Mouse (Mus musculus) thymus, postnatal 0 days (tissue): ENCODE results near the gene 6430550D23Rik. TPM values are rescaled to one million over a fixed set of nuclear protein-coding genes. Genes with fewer than 3 reads are reported as not detected.
"Not testable (repeated sequence)": the region's sequence is repeated elsewhere in the genome, so short reads cannot be mapped to it uniquely, and the experiment has no call there.

Experiments used
- DNase-seq: peaks from one replicate; pipeline ENCODE4 v3.0.0-alpha.2; 2015; ENCODE audit warnings: low spot score
- polyA plus RNA-seq: library from polyadenylated mRNA; unstranded; fragments of >200 nt; fragmentation: Nextera tagmentation; extraction: Ambion mirVana; gene quantifications from 2 replicates; pipeline ENCODE4 v1.2.1, GENCODE M21; 2015

Gene 6430550D23Rik
- polyA plus RNA-seq, 1 experiment from 2014 or later: 2.1 TPM

DNA sequence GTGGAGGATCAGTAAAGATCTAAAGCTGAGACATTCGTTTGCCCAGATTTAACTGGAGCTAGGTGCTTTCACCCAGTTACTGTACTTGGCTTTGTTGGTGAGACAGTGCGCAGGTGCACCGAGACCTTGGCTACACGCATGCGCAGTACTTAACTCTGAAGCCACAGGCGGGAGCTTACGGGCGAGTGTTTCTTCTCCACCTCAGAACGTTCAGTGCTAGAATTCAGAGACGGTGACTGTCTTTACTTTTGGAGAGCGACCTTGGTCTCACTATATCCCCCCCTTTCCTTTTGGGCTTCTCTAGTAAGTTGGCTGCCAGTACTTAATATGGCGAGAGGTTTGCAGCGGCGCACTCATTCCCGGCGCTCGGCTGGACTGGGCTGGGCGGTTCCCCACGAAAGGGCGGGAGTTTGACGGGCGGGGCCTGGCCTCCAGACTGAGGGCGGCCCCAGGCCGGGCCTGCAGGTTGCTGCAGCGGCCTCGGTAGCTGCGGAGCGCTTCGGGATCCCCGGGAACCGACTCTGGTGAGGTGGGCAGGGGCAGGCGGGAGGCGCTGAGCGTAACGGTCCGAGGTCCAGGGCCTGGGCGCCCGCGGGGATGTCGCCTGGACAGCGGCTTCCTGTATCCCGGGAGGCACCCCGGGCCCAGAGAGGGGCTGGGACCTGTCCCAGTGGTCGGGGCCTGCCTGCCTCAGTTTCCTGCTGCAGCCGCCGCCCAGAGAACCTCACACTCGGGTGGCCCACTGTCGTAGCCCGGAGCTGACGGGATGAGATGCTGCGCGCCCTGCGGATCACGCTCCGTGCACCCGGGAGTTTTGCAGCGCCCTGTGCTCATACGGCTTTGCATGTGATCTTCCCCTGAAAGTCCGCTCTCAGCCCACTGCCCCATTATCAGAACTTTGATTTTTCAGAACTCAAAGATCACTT lies 51.4 kb downstream of the 6430550D23Rik start, which contains the start of gene Cep250:
Cep250 (plus strand) TSS at position 325 of the 926 bp plus-strand sequence.
- DNase-seq: peak; percentile 93

DNA sequence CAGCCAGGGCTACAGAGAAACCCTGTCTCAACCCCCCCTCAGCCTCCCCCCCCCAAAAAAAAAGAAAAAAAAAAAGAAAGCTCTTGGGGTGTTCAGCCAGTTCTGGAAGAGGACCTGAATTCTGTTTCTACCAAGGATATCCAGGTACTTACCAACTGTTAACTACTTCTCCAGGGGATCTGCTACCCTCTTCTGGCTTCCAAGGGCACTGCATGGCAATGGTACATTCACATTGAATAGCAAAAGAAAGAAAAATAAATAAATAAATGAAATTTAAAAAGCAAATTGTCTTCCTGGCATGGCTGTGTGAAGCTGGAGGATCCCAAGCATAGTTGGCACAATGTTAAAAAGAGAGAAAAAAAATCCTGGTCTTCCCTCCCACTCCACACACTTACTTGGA lies 55.8 kb downstream of the 6430550D23Rik start:
- DNase-seq: peak; percentile 55

DNA sequence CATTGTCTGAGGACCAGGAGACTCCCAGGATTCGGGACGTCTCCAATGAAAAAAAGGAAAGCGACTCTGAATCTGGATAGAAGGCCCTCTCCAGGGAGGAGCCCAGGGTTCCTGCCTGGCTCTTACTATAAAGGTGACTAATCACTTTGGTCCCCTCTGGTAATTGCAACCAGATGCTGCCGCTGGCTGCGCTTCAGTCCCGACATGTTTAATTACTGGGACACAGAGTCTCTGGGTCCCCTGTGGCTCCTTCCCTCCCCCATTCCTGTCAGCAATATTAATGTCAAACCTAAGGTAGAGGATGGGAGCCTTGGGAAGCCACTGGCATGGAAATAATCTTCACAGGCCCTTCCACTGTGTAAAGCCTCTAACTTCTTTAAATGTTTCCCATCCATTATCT lies 58.4 kb downstream of the 6430550D23Rik start:
- no peak for DNase-seq

DNA sequence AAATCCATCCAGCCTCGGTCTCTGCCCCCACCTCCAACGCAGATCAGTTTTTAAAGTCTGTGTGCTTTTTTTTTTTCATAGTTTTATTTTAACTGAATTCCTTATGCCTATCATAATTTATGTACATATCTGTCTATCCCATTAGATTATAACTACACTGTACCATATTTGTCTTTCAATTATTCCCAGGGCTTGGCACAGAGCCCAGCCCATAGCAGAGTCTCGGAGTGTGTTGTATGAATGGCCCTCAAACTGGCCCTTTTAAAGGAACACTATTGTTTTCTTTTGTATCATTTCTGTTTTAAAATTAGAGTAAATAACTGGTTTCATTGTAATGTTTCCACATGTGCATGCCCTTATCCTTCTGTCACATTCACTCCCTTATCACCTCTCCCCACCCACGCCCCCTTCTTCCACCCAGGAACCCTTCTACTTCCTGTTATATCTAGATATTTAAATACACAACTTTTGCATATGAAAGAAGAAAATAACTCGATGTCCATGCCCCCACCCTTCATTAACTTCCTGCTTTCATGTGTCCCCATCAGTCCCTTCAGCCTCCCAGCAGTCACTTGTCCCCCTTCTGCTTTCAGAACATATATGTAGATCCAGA lies 60.3 kb downstream of the 6430550D23Rik start:
- DNase-seq: no peak

DNA sequence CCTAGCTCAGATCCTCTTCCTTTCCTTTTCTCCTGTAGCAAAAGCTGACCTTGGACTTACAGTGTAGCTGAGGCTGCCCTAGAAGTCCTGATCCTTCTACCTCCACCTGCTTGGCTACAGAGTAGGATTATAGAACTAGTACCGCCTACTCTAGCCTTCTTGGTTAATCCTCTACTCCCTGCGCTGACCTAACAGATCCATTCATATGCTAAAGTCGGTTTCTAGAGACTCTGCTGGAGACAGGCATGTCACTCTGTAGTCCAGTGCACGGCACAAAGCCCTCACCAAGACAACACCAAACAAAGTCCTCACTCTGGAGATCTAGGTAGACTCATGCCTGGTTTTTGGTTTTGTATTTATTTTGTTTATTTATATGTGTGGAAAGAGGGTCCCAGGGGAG lies 61.3 kb downstream of the 6430550D23Rik start:
- no peak for DNase-seq

DNA sequence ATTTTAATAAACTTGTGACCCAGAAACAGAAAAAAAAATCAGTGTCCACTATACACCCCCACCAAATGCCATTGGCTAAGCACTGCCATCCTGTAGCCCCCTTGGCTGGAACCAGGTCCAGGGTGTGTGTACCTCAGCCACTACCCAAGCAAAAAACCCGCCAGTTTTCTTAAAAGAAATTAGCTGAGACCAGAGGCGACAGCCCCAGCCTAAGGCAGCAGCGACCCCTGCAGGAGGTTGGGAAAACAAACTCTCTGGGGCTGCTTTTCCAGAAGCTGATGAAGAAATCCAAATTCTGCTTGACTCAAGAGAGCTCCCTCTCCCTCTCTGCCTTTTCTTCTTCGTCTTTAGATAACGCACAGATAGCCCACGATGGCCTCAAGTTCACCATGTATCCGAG lies 61.7 kb downstream of the 6430550D23Rik start:
- peak; percentile 72 for DNase-seq

DNA sequence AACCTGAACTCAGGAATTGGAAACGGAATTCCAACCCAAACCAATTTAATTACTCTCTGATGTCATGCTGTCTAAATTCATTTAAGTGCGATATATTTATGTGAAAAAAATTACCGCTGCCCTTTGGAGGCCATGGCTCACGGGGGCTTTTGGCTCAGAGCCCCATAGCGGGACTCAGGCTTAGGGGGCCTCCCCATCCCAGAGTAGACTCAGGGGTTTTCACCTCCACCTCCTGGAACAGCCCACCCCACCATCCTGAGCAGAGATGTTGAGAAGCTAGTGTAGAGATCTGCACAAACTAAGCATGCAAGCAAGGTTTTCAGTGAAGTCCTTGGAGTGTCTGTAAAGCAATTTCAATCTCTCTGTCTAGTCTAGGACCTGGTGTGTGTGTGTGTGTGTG lies 62.2 kb downstream of the 6430550D23Rik start:
- no peak for DNase-seq

DNA sequence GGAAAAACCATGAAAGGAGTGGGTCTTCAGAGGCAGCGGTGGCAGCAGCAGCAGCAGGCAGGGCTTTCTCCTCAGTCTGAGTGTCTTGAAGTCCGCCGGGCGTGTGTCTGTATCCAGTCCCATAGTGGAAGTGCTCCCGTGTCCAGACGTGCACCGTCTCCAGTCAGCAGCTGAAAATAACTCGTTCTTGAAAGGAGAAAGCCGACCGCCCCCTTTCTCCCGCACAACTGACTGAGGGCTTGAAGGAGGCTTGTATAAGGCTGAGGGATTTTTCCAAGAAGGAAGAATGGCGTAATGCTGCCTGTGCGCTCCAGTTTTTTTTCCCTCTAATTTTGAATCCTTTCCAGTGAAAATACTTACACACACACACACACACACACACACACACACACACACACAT lies 62.7 kb downstream of the 6430550D23Rik start, which contains the start of gene Gdf5:
Gdf5 (minus strand) TSS at position 244 of the 400 bp plus-strand sequence.
- DNase-seq: no peak

DNA sequence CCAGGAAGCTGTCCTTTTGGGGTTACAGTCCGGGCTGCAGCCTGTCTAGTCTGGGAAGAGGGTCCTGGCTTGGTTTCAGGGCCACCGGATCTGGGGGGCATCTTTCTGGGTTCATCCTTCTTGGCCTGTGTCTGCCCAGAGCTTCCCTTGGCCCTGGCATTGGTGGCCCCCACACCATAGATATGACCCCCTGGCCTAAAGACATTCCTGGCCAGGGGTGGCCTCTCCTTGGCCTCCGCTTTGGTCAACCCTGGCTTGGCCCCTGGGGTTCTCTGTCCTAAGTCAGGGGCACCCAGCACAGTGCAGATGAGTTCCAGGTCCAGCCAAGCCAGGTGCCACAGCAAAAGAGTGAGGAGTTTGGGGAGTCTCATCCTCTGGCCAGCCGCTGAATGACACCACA lies 63.1 kb downstream of the 6430550D23Rik start:
- DNase-seq: no peak

DNA sequence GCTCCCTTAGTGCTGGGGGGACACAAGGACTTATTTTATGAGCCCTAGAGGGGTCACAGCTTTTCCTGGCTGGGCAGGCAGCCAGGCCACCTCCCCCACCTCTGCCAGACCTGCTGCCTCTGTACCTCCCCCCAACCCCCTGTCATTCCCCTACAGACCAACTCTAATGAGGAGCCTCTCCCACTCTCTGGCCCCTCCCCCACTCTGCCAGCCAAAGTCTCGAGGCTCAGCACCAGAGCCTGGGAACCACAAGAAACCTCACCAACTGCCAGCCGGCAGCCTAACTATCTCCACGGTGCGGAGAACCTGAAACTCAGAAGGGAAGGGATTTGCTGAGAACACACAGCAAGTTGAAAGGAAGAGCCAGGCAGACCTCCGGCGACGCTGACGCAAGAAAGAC lies 64.3 kb downstream of the 6430550D23Rik start:
- no peak for DNase-seq

DNA sequence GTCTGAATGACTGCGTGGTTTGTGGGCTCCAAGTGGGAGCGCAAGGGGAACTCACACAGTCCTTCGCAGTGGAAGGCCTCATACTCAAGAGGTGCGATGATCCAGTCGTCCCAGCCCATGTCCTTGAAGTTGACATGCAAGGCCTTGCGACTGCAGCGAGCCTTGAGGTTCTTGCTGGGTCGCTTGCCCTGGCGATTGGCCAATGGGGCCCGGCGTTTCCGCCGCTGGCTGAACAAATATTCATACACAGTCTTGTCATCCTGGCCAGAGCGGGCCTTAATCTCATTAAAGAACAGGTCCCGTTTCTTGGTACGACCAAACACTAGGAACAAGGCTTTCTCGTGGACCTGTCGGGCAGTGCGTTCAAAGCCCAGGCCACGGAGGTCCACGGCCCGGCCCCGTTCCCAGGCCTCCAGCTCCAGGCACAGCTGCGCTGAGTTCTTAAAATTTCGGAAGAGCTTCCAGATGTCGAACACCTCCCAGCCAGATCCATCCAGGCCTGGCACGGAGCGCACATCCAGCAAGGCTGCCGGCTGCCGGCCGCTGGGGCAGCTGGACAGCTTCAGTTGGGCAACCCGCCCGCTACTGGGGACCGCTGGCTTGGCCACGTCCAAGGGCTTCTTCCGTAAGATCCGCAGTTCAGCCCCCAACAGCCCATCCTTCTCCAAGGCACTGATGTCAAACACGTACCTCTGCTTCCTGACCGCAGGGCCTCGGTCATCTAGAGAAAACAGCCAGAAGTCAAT lies 65.9 kb downstream of the 6430550D23Rik start:
- no peak for DNase-seq

DNA sequence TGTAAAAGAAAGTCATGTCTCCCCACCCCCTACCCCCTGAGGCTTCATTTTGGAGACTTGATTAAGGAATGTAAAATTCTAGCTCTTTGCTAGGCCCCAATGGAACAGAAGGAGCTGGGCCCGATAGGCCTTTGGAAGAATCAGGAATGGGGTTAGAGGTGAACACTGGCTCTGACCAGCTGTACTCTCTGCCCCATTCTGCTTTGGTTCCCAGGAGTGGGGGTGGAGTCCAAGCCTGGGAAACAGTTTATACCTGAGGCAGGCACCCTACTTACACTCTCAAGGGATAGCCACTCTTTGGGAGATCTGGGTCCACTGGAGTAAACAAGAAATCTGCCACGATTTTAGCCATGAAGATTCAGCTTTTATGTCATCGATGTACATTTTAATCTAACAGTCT lies 67.1 kb downstream of the 6430550D23Rik start, which contains the start of gene Gm15557:
Gm15557 (plus strand) TSS at position 48 of the 400 bp plus-strand sequence.
- DNase-seq: no peak

DNA sequence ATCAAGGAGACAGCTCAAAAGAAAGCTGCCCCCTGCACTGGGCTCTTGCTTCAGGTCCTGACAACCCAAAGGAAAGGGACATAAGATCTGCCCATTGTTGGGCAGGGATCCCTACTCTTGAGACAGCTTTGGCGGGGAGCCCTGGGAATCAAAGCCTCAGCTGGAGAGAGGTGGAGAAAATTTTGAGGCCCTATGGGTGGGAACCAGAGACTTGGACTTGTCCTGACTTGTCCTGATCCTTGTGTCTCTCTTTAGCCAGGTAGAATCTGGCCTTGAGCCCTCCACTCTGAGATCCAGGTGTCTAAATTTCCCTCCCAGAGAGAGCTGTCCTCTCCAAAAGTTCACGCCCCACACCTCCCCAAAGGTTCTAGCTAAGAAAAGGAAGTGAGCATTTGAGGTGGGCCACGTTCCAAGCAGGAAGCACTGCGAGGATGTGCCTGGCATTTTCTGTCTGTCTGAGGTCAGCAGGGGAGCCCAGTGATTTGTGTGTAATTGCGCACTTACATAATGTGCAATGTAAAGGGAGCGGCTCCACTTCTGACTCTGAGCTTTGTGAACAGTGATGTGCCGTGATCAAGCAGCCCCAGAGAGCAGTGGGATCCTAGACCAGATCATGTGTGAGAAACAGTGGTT lies 67.8 kb downstream of the 6430550D23Rik start:
- no peak for DNase-seq

DNA sequence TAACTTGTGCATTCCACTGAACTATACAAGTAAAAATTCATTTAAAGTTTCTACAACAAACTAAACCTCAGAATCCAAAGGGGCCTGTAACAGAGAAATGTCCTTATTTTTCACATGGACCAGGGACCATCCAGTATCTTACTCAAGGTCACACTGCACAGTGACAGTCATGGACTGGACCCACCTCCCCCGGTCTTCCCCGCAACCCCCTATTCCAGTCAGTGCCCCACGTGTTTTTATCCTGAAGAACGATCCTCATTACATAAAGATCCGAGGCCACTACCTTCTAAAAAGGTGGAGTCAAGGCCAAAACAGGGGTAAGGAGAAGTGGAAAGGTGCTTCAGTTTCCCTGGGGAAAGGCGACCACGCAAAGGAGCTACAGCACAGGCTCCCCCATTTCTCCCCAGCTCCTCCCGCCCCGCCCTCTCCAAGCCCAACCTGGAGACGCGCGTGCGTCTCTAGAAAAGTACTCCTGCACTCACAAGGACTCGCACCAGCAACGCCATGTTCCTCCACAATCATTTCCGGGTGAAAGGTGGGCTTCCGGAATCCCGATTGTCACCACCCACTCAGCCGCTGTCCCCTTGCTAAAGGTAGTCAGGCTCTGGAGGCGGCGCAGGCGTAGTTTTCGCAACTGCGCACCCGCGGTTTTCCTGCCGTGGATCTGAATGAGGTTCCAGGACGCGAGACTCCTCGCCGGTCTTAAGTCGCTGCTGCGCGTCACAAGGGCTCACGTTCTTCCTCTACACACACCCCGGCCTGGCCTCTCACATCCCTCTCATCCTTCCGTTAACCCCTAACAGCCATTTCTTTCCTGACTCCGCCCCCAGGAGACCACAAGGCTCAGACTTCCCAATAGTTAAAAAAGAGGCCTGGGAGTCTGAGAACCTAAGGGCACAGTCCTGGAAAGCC lies 78.0 kb downstream of the 6430550D23Rik start, which contains the start of gene Uqcc1:
Uqcc1 (minus strand) TSS at position 780 of the 912 bp plus-strand sequence.
- DNase-seq: peak; percentile 93

DNA sequence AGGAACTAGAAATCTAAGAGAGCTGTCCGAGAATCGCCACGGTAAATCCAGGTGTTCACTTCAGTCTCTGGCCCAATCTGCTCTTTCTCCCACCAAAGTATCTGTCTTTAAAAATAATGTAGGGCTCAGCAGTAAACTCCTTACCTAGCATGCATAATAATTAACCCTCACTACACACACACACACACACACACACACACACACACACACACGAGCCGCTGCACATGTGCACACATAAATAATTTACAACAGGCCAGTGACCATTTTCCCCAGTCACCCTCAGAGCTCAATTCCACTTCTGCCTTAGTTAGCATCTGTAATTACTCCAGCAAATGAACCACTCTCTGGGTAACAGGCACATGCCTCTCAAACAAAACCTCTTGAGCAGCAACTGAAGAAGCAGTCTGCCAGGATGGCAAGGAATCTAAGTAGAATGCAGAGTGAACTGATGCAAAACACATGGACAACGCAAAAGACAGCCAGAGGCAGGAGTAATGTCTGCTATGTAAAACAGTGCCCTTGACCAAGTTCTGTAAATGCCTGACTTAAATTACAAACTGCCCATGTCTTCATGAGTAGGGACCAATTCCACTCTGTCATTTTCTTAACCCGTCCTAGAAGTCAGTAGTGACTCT lies 78.9 kb downstream of the 6430550D23Rik start:
- DNase-seq: no peak

DNA sequence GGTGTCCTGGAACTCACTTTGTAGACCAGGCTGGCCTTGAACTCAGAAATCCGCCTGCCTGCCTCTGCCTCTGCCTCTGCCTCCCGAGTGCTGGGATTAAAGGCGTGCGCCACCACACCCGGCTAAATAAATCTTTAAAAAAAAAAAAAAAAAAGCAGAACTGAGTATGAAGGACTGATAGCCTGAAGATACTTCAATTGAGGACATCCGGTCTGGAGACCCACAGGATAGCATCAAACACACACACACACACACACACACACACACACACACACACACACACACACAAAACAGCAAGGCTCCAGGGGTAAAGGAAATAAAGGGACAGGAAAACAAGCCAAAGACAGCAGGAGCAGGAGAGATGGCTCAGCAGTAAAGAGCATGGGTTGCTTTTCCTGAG lies 82.6 kb downstream of the 6430550D23Rik start:
- DNase-seq: not testable (repeated sequence)
